Mouse (Mus musculus): ENCODE results near the gene Mcl1.

- TF ChIP-seq CTCF (IDR thresholded peaks at IDR 0.05; ENCODE audit: low read depth, low read length) = no peak
- TF ChIP-seq POLR2A (IDR thresholded peaks at IDR 0.05; ENCODE audit: borderline replicate concordance, low read depth, low read length) = no peak
These were observed 37.2 kb downstream of the Mcl1 start for GRCm38 (mm10) chr3:95695796-95696195.
